Mouse (Mus musculus): ENCODE results near the gene Irf3. TPM values are rescaled to one million over a fixed set of nuclear protein-coding genes. Genes with fewer than 3 reads are reported as not detected.

Gene Irf3
- polyA plus RNA-seq, 1 experiment from 2014 or later = 90.4 TPM

- under 1% methylated on average over 29 of the region's 29 CpGs for WGBS
- Histone ChIP-seq H3K27ac (ENCODE audit: low read length) (peak overlapping the region; percentile 81), H3K27me3 (replicated peaks; ENCODE audit: insufficient read depth, low read length) (no peaks in the 10 kb centered on the region), H3K9me3 (ENCODE audit: low read length) (no peaks in the 10 kb centered on the region), H3K4me3 (ENCODE audit: low read depth, low read length) (peak overlapping the region; percentile 44), H3K4me1 (ENCODE audit: insufficient read depth, low read depth, low read length) (no peaks in the 10 kb centered on the region; the same call in 1 of the 2 replicates), H3K9ac (replicated peaks; ENCODE audit: low read depth) (peak overlapping the region; percentile 43), H3K4me2 (replicated peaks; ENCODE audit: low read depth, low read length) (peak overlapping the region; percentile 65), H3K36me3 (ENCODE audit: insufficient read depth, low read length) (peaks cover 8% of the 10 kb centered on the region; the same call in 1 of the 2 replicates)
- no peak for DNase-seq (ENCODE audit: low spot score)
- ATAC-seq = peak; percentile 14
- TF ChIP-seq EP300 (IDR thresholded peaks at IDR 0.05) (no peak), CTCF (IDR thresholded peaks at IDR 0.05) (peak; percentile 25; the same call in 1 of the 2 replicates)
Observed at GRCm38 (mm10) chr7:44986879-44987718, 10.3 kb upstream of the Irf3 start.

DNA sequence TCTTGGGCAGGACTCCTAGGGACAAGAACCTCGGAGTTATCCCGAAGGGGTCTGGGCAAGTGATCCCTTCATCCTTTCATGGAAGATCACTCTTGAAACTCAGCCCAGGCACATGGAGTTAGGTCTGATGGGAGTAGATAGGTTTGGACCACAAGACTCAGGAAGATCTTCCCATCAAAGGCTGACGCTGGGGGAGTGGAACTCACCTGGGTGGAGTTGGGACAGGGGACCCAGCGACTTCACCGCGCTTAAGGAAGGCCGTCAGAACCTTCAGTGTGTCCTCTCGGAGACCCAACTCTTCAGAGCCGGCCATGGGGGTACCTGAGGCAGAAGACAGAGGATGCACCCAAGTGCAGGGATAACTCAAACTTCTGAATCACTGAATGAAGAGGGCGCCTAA is 776 bp upstream of the Irf3 start:
- TF ChIP-seq CTCF (IDR thresholded peaks at IDR 0.05) (no peak), EP300 (IDR thresholded peaks at IDR 0.05) (no peak)
- no peaks in the 10 kb centered on the region for H3K9me3 ChIP-seq (ENCODE audit: low read length)
- 10% methylated on average over 10 of the region's 10 CpGs for WGBS
- no peaks in the 10 kb centered on the region for H3K27me3 ChIP-seq (replicated peaks; ENCODE audit: insufficient read depth, low read length)
- peaks cover 10% of the 10 kb centered on the region for H3K4me1 ChIP-seq (ENCODE audit: insufficient read depth, low read depth, low read length)
- no peak for ATAC-seq
- H3K4me3 ChIP-seq (ENCODE audit: low read depth, low read length) = peak overlapping the region; percentile 64
- DNase-seq (ENCODE audit: low spot score) = no peak
- H3K4me2 ChIP-seq (replicated peaks; ENCODE audit: low read depth, low read length) = peak overlapping the region; percentile 65
- peaks cover 18% of the 10 kb centered on the region for H3K36me3 ChIP-seq (ENCODE audit: insufficient read depth, low read length)
- no peak overlapping the region for H3K27ac ChIP-seq (ENCODE audit: low read length)
- peak overlapping the region; percentile 61 for H3K9ac ChIP-seq (replicated peaks; ENCODE audit: low read depth)

DNA sequence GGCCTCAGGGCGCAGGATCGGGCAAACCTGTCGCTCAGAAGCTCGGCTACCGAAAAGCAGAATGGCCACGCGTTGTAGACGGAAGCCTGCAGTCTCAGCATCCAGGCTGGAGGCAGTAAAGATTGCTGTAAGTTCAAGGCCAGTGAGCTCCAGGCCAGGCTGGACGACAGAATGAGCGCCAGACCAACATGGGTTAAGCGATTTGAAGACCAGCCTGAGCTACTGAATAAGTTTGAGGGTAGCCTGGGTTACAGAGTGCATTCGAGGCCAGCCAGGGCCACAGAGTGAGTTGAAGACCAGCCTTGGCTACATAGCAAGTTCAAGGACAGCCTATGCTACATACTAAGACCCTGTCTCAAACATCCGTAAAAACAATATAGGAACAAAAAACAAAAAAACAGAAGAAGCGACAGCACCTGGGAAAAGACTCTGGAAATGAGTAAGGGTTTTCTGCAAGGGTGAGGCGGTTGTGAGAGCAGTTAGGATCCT is 536 bp downstream of the Irf3 start:
- TF ChIP-seq EP300 (IDR thresholded peaks at IDR 0.05) = no peak
- no peak for TF ChIP-seq CTCF (IDR thresholded peaks at IDR 0.05)
- Histone ChIP-seq H3K27ac (ENCODE audit: low read length) (peak overlapping the region; percentile 87), H3K36me3 (ENCODE audit: insufficient read depth, low read length) (peaks cover 23% of the 10 kb centered on the region), H3K27me3 (replicated peaks; ENCODE audit: insufficient read depth, low read length) (no peaks in the 10 kb centered on the region), H3K4me1 (ENCODE audit: insufficient read depth, low read depth, low read length) (peaks cover 10% of the 10 kb centered on the region), H3K9me3 (ENCODE audit: low read length) (no peaks in the 10 kb centered on the region), H3K4me3 (ENCODE audit: low read depth, low read length) (peak overlapping the region; percentile 64), H3K9ac (replicated peaks; ENCODE audit: low read depth) (peak overlapping the region; percentile 61), H3K4me2 (replicated peaks; ENCODE audit: low read depth, low read length) (peak overlapping the region; percentile 65)
- ATAC-seq (no peak), DNase-seq (ENCODE audit: low spot score) (no peak)
- 1% methylated on average over 15 of the region's 15 CpGs for WGBS

- 2% methylated on average over 18 of the region's 18 CpGs for WGBS
- H3K4me1 ChIP-seq (ENCODE audit: insufficient read depth, low read depth, low read length) = peaks cover 10% of the 10 kb centered on the region
- no peaks in the 10 kb centered on the region for H3K27me3 ChIP-seq (replicated peaks; ENCODE audit: insufficient read depth, low read length)
- H3K4me3 ChIP-seq (ENCODE audit: low read depth, low read length) = peak within 1 kb of the TSS; percentile 64
- H3K9ac ChIP-seq (replicated peaks; ENCODE audit: low read depth) = peak within 1 kb of the TSS; percentile 61
- H3K36me3 ChIP-seq (ENCODE audit: insufficient read depth, low read length) = peaks cover 28% of the 10 kb centered on the region
- TF ChIP-seq CTCF (IDR thresholded peaks at IDR 0.05) = no peak
- TF ChIP-seq EP300 (IDR thresholded peaks at IDR 0.05) = no peak
- H3K9me3 ChIP-seq (ENCODE audit: low read length) = no peaks in the 10 kb centered on the region
- H3K27ac ChIP-seq (ENCODE audit: low read length) = peak within 1 kb of the TSS; percentile 87
- peak within 1 kb of the TSS; percentile 65 for H3K4me2 ChIP-seq (replicated peaks; ENCODE audit: low read depth, low read length)
- DNase-seq (ENCODE audit: low spot score) (peak; percentile 56), ATAC-seq (no peak)
Observed at GRCm38 (mm10) chr7:44998501-44998955, 1.1 kb downstream of the Irf3 start, which contains the start of gene Bcl2l12. Bcl2l12 (minus strand) TSS chr7:44998712.

GRCm38 (mm10) chr7:44999753-45000152 is 2.3 kb downstream of the Irf3 start:
- TF ChIP-seq CTCF (IDR thresholded peaks at IDR 0.05) = no peak
- TF ChIP-seq EP300 (IDR thresholded peaks at IDR 0.05) = no peak
- peaks cover 29% of the 10 kb centered on the region for H3K36me3 ChIP-seq (ENCODE audit: insufficient read depth, low read length)
- H3K9ac ChIP-seq (replicated peaks; ENCODE audit: low read depth) = no peak overlapping the region
- ATAC-seq (no peak), DNase-seq (ENCODE audit: low spot score) (peak; percentile 30)
- no peak overlapping the region for H3K4me3 ChIP-seq (ENCODE audit: low read depth, low read length)
- no peaks in the 10 kb centered on the region for H3K27me3 ChIP-seq (replicated peaks; ENCODE audit: insufficient read depth, low read length)
- H3K4me1 ChIP-seq (ENCODE audit: insufficient read depth, low read depth, low read length) = peaks cover 10% of the 10 kb centered on the region
- no peaks in the 10 kb centered on the region for H3K9me3 ChIP-seq (ENCODE audit: low read length)
- WGBS = 52% methylated on average over 11 of the region's 11 CpGs
- H3K27ac ChIP-seq (ENCODE audit: low read length) = no peak overlapping the region
- H3K4me2 ChIP-seq (replicated peaks; ENCODE audit: low read depth, low read length) = peak overlapping the region; percentile 25; the same call in 1 of the 2 replicates

- Histone ChIP-seq H3K4me1 (ENCODE audit: insufficient read depth, low read depth, low read length) (peaks cover 10% of the 10 kb centered on the region), H3K4me3 (ENCODE audit: low read depth, low read length) (no peak overlapping the region), H3K36me3 (ENCODE audit: insufficient read depth, low read length) (peaks cover 35% of the 10 kb centered on the region), H3K27ac (ENCODE audit: low read length) (no peak overlapping the region), H3K9ac (replicated peaks; ENCODE audit: low read depth) (no peak overlapping the region), H3K27me3 (replicated peaks; ENCODE audit: insufficient read depth, low read length) (no peaks in the 10 kb centered on the region), H3K4me2 (replicated peaks; ENCODE audit: low read depth, low read length) (no peak overlapping the region), H3K9me3 (ENCODE audit: low read length) (no peaks in the 10 kb centered on the region)
- WGBS = 78% methylated on average over 21 of the region's 21 CpGs
- DNase-seq (ENCODE audit: low spot score) (peak; percentile 19), ATAC-seq (no peak)
- TF ChIP-seq CTCF (IDR thresholded peaks at IDR 0.05) (no peak), EP300 (IDR thresholded peaks at IDR 0.05) (no peak)
Observed at GRCm38 (mm10) chr7:45000539-45001114, 3.2 kb downstream of the Irf3 start.

Measured in lung, postnatal 0 days (tissue).